Mouse (Mus musculus) splenic B cell, adult 2 months (primary cell): ENCODE data around the gene Chga.

Experiments used
- DNase-seq: peaks from one replicate; pipeline ENCODE4 v3.0.0-alpha.2; 2011; ENCODE audit warnings: low read depth, low spot score
- H3K27me3 ChIP-seq: 2 replicates; pipeline ENCODE4 v1.6.1; 2012; ENCODE audit warnings: mild to moderate bottlenecking, low read length, moderate library complexity, mixed read lengths; ENCODE audit not compliant: control insufficient read depth, poor library complexity, insufficient read depth, severe bottlenecking
- H3K36me3 ChIP-seq: 2 replicates; pipeline ENCODE4 v1.6.1; 2012; ENCODE audit warnings: mild to moderate bottlenecking, low read length, moderate library complexity, mixed read lengths; ENCODE audit not compliant: control insufficient read depth, poor library complexity, insufficient read depth, severe bottlenecking

Gene Chga

GRCm38 (mm10) chr12:102575541-102576329, 21.0 kb downstream of the Chga start:
- DNase-seq, result no peak
- no peaks in the 10 kb centered on the region for H3K27me3 ChIP-seq
- peaks cover 2% of the 10 kb centered on the region; the same call in 1 of the 2 replicates for H3K36me3 ChIP-seq

DNA sequence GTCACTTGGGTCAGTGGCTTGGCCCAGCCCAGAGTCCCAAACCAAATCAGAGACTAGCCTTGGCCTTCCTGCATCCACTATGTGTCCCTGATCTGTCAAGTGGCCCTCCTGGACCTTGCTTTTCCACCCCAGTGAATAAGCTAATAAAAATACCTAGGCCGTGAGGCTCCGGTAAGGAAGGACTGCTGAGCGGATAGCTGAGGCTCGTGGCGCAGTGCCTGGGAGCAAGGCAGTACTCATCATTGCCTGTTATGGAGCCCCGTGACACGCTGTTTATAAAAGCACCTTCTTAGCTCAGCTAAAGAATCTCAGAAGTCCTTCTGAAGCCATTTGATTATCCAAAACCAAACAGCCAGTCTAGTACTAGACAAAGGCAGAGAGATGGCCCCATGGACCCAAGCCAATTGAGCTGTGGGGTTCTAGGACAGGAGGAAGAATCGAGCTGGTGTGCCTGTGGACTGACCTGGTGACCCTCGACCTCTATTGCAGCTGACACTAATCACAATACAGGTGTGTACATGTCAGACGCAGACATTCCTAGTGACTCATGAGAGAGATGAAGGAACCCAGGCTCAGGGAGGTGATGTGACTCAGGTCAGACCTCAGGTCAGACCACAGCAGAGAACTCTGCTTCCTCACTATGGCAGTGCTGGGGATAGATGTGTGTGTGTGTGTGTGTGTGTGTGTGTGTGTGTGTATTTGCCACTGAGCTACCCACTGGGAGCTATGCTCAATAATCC, 22.1 kb downstream of the Chga start:
- no peaks in the 10 kb centered on the region for H3K27me3 ChIP-seq
- DNase-seq, result no peak
- peaks cover 2% of the 10 kb centered on the region; the same call in 1 of the 2 replicates for H3K36me3 ChIP-seq

GRCm38 (mm10) chr12:102579041-102579440, 24.3 kb downstream of the Chga start:
- peak; percentile 81 for DNase-seq
- Histone ChIP-seq H3K27me3 (no peaks in the 10 kb centered on the region), H3K36me3 (peaks cover 2% of the 10 kb centered on the region; the same call in 1 of the 2 replicates)

DNA sequence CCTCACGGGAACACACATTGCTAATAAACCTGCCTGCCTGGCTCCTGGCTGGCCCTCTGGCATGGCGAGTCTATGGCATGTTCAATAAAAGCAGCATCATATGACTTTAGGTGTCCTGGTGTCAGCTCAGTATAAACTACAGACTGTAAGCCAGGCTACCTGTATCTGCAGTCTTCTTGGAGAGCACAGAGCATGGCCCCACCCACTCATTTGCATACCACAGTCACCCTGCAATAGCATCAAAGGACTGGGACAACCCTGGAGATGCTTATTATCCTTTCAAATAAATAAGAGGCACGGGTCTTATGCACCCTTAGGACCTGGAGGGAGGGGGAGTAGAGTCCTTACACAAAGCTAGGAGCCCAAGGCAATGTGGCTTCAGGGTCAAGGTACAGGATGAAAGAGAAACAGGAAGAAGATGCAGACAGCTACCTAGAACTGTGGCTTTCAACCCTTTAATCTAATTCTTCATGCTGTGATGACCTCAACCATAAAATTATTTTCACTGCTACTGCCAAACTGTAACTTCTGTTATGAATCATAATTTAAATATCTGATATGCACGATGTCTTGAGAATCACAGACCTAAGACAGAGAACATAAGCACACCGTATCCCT, 26.9 kb downstream of the Chga start:
- H3K27me3 ChIP-seq, result no peaks in the 10 kb centered on the region
- DNase-seq, result peak; percentile 36
- peaks cover 2% of the 10 kb centered on the region; the same call in 1 of the 2 replicates for H3K36me3 ChIP-seq

- Histone ChIP-seq H3K36me3 (no peaks in the 10 kb centered on the region; the same call in 1 of the 2 replicates), H3K27me3 (no peaks in the 10 kb centered on the region)
- no peak for DNase-seq
Measured at GRCm38 (mm10) chr12:102582441-102582840, 27.7 kb downstream of the Chga start.

- no peaks in the 10 kb centered on the region for H3K27me3 ChIP-seq
- H3K36me3 ChIP-seq, result no peaks in the 10 kb centered on the region; the same call in 1 of the 2 replicates
- no peak for DNase-seq
Measured at GRCm38 (mm10) chr12:102585390-102585789, 30.6 kb downstream of the Chga start.

DNA sequence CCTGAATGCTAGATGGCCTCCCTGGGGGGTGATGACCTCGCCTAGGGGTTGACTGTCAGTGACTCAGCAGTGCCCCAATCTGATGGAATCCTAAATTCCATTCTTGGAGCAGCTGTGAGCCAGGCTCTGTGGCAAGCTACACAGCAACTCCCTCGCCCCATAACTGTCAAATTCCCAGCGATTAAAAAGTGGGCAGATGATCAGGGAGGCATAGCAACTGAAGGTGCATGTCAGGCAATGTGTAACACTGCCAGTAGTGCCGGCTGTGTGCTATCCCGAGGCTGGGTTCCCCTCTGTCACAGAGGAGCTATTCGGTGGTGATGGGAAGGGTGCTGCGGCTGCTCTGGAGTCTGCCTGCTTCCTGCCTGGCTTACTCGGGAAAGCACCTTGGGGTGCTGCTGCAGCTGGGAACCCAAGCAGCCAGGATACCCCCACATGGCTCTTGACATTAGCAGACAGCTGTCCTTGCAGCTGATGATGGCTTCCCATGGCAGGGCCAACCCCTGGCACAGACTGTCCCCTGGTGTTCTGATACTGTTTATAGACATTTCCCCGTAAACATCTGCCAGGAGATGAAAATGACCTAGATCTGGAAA, 31.6 kb downstream of the Chga start:
- H3K36me3 ChIP-seq, result no peaks in the 10 kb centered on the region; the same call in 1 of the 2 replicates
- no peaks in the 10 kb centered on the region for H3K27me3 ChIP-seq
- no peak for DNase-seq

DNA sequence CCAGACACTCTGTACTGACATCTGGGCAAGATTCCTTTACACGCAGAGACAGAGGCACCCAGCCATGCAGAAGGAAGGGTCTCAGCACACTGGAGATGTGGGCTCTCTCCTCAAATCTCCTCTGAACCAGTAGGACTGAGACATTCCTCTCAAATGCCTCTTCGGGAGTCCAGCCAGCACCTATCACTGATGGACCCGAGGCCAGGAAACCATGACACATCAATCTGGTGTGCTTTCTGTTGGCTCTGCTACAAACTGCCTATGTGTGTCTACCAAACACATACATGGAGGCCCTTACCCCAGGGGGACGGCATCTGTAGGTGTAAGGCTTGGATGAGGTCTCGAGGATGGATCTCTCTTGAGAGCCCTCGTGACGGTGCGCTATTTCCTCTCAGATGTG, 32.3 kb downstream of the Chga start:
- no peaks in the 10 kb centered on the region; the same call in 1 of the 2 replicates for H3K36me3 ChIP-seq
- no peaks in the 10 kb centered on the region for H3K27me3 ChIP-seq
- DNase-seq, result no peak

GRCm38 (mm10) chr12:102590711-102591360, 36.1 kb downstream of the Chga start:
- no peaks in the 10 kb centered on the region for H3K27me3 ChIP-seq
- no peaks in the 10 kb centered on the region; the same call in 1 of the 2 replicates for H3K36me3 ChIP-seq
- DNase-seq, result no peak

DNA sequence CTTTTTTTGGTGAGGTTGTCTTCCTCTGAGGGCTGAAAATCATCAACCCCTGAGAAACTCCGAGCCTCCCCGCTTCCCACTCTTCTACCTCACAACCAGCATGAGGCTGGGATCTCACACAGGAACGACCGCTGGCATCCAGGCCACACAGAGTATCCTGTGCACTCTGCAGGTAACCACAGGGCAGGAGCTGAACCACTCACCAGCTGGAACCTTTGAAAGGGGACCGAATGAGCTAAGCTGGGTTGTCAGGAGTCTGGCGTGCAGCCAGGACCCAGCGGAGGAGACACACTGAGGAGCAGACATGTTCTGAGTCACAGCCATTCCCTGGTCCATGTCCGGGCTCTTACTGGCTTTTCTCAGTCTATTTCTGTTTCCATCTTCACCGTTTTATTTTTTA, 38.9 kb downstream of the Chga start:
- Histone ChIP-seq H3K27me3 (no peaks in the 10 kb centered on the region), H3K36me3 (no peaks in the 10 kb centered on the region; the same call in 1 of the 2 replicates)
- no peak for DNase-seq

DNA sequence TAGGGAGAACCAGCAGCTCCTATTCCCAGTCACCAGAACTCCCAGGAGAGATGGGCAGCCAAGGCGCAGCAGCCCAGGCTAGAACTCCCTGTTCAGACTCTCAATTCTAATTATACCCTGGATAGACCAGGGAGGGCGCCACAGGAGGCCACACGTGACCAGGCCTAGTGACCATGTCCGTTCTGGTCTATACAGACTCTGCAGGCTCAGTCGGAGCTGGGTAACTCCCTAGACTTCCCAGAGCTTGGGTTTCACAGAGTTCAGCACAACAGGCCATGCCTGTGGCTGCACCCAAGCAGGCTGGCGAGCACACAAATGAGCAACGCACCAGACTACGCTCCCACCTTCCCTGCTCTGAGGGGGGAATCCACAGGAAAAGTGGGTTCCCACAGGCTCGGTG, 39.9 kb downstream of the Chga start:
- Histone ChIP-seq H3K36me3 (no peaks in the 10 kb centered on the region; the same call in 1 of the 2 replicates), H3K27me3 (no peaks in the 10 kb centered on the region)
- DNase-seq, result no peak

- Histone ChIP-seq H3K27me3 (no peaks in the 10 kb centered on the region), H3K36me3 (no peaks in the 10 kb centered on the region)
- DNase-seq, result peak; percentile 47
Measured at GRCm38 (mm10) chr12:102596410-102596809, 41.6 kb downstream of the Chga start.

- no peak for DNase-seq
- Histone ChIP-seq H3K36me3 (no peaks in the 10 kb centered on the region), H3K27me3 (no peaks in the 10 kb centered on the region)
Measured at GRCm38 (mm10) chr12:102597466-102597865, 42.7 kb downstream of the Chga start.

DNA sequence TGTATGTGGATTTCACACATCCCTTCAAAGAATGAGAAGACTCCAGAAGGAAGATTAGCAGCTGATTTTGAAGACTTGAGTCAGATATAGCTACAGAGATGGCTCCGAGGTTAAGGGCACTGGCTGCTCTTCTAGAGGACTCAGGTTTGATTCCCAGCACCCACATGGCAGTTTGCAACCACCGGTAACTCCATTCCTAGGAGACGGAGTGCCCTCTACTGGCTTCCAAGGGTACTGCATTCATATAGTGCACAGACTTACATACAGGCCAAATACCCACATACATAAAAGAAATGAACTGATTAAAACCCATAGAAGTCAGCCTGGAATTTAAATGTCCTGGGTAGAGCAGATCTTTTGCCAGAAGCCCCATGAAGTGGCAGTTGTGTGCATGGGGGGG, 43.8 kb downstream of the Chga start:
- Histone ChIP-seq H3K36me3 (no peaks in the 10 kb centered on the region), H3K27me3 (no peaks in the 10 kb centered on the region)
- DNase-seq, result peak; percentile 16
